Mouse (Mus musculus) G1E (cell line): Measurements from ENCODE around the gene Armc8. TPM values are rescaled to one million over a fixed set of nuclear protein-coding genes. Genes with fewer than 3 reads are reported as not detected.

Source experiments
- ATAC-seq: 2 replicates; pipeline ENCODE4 v1.8.0; 2016; ENCODE audit warnings: mild to moderate bottlenecking; ENCODE audit not compliant: insufficient number of reproducible peaks, poor library complexity, low FRiP score, severe bottlenecking; ENCODE audit errors: extremely low read depth
- DNase-seq: peaks from one replicate; pipeline ENCODE4 v3.0.0; 2012; ENCODE audit warnings: low spot score
- H3K27me3 ChIP-seq: 2 replicates; pipeline ENCODE4 v1.6.1; 2012; ENCODE audit warnings: mild to moderate bottlenecking, low read length, inconsistent platforms; ENCODE audit not compliant: insufficient read depth
- H3K36me3 ChIP-seq: replicated peaks from 2 replicates; pipeline ENCODE3; 2012; ENCODE audit warnings: mild to moderate bottlenecking, inconsistent platforms
- H3K4me1 ChIP-seq: 2 replicates; pipeline ENCODE4 v1.6.1; 2012; ENCODE audit warnings: low read depth, low read length, inconsistent platforms, mixed read lengths; ENCODE audit not compliant: insufficient read depth
- H3K4me3 ChIP-seq: 2 replicates; pipeline ENCODE4 v1.5.1; 2012; ENCODE audit warnings: low read depth, mild to moderate bottlenecking, inconsistent platforms, low read length, moderate library complexity, mixed read lengths
- H3K9me3 ChIP-seq: replicated peaks from 2 replicates; pipeline ENCODE4 v1.6.1; 2012; ENCODE audit warnings: inconsistent platforms
- CTCF ChIP-seq: IDR thresholded peaks from 2 replicates; pipeline ENCODE4 v1.5.1; 2012; ENCODE audit warnings: low read depth, low read length, inconsistent platforms, mixed read lengths
- GATA1 ChIP-seq: IDR thresholded peaks from 2 replicates; pipeline ENCODE4 v1.6.1; 2012; ENCODE audit warnings: borderline replicate concordance, low read length, inconsistent platforms, mixed read lengths
- GATA2 ChIP-seq: IDR thresholded peaks from 2 replicates; pipeline ENCODE4 v1.6.1; 2012; ENCODE audit warnings: low read depth, low read length, inconsistent platforms, borderline replicate concordance
- POLR2AphosphoS5 ChIP-seq: IDR thresholded peaks from 2 replicates; pipeline ENCODE4 v1.6.1; 2012; ENCODE audit warnings: low read depth, low read length, inconsistent platforms; ENCODE audit not compliant: insufficient replicate concordance
- TAL1 ChIP-seq: conservative IDR thresholded peaks from 2 replicates; pipeline ENCODE4 v1.6.1; 2012; ENCODE audit warnings: low read depth, low read length, inconsistent platforms, mixed read lengths
- polyA plus RNA-seq: library from polyadenylated mRNA; stranded (reverse); fragments of >175 nt; gene quantifications from 2 replicates; pipeline ENCODE4 v1.2.3, GENCODE M21; 2012
- total RNA-seq, 2 experiments: library from RNA; stranded (forward) in 1 of 2; stranded (reverse) in 1 of 2; fragments of 200-1000 nt in 1 of 2; fragments of >200 nt in 1 of 2; fragmentation: Nextera tagmentation in 1 of 2; gene quantifications; 2 replicates each; pipeline ENCODE4 v1.2.3; 2014 to 2017

Armc8 gene
- total and polyA plus RNA-seq, 3 experiments: 3.6 to 29.1 (median 27.8) TPM

GRCm38 (mm10) chr9:99471334-99471733 is 97.4 kb downstream of the Armc8 start:
- ATAC-seq (no peak), DNase-seq (no peak)
- Histone ChIP-seq H3K27me3 (peaks cover 18% of the 10 kb centered on the region), H3K4me1 (peaks cover 24% of the 10 kb centered on the region), H3K36me3 (peaks cover 27% of the 10 kb centered on the region), H3K9me3 (no peaks in the 10 kb centered on the region), H3K4me3 (no peak overlapping the region)
- TF ChIP-seq CTCF (no peak), POLR2AphosphoS5 (no peak), TAL1 (no peak), GATA2 (no peak), GATA1 (no peak)

- no peak for TF ChIP-seq GATA2
- TF ChIP-seq CTCF: no peak
- no peak for TF ChIP-seq POLR2AphosphoS5
- no peak for TF ChIP-seq TAL1
- no peak for TF ChIP-seq GATA1
- Histone ChIP-seq H3K4me3 (peak overlapping the region; percentile 18; the same call in 1 of the 2 replicates), H3K9me3 (no peaks in the 10 kb centered on the region), H3K36me3 (peaks cover 18% of the 10 kb centered on the region), H3K27me3 (peaks cover 18% of the 10 kb centered on the region), H3K4me1 (peaks cover 24% of the 10 kb centered on the region)
- ATAC-seq: peak; percentile 64
- no peak for DNase-seq
Measured at GRCm38 (mm10) chr9:99470347-99471092, 98.2 kb downstream of the Armc8 start.

DNA sequence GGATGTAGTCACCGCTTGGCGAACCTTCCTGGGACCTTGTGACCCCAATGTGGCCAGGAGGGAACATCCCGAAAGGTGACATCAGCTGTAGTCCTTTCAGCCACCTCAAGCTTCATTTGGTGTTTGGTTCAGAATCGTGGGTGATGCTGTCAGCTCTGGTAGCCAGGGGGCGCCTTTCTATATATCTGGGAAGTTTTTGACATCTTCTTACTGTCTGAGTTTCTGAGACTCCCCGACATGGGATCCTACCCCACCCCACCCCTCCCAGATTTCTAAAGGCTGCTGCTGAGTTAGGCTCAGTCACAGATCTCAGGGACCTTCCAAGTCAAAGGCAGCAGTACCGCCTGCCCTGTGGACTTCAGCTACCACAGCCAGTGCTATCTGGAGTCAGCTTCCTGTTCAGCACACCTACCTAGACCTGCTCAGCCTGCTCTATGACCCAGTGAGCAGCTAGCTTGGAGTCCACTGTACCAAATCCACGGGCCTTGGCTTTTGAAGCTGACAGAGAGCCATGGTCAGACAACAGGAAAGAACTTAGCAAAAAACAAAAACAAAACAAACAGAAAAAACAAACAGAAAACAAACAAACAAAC is 98.9 kb downstream of the Armc8 start:
- DNase-seq (no peak), ATAC-seq (no peak)
- Histone ChIP-seq H3K27me3 (peaks cover 18% of the 10 kb centered on the region), H3K36me3 (peaks cover 11% of the 10 kb centered on the region), H3K4me1 (peaks cover 24% of the 10 kb centered on the region), H3K4me3 (no peak overlapping the region; the same call in 1 of the 2 replicates), H3K9me3 (no peaks in the 10 kb centered on the region)
- no peak for TF ChIP-seq GATA1
- TF ChIP-seq TAL1: no peak
- TF ChIP-seq CTCF: no peak
- no peak for TF ChIP-seq GATA2
- no peak for TF ChIP-seq POLR2AphosphoS5

DNA sequence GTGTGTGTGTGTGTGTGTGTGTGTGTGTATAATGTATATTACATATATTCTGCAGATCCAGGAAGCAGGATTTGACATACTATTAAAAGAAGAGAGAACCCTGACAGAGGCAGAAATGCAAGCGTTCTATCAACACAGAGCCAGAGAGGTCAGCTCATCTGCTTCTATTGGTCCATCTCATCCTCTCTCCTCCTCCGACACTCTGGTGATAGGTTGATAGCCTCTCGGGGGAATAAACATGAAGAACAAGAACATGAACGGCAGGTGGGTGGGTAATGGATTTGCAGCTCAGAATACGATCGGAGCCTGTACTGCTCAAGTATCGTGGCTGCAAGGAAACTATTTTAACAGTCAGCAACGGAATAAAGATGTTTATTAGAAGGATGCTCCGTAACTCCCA is 100.1 kb downstream of the Armc8 start:
- Histone ChIP-seq H3K9me3 (no peaks in the 10 kb centered on the region), H3K27me3 (peaks cover 22% of the 10 kb centered on the region), H3K4me1 (peaks cover 24% of the 10 kb centered on the region), H3K4me3 (no peak overlapping the region), H3K36me3 (peaks cover 2% of the 10 kb centered on the region)
- TF ChIP-seq GATA1 (no peak), TAL1 (no peak), GATA2 (no peak), POLR2AphosphoS5 (no peak), CTCF (no peak)
- ATAC-seq (no peak), DNase-seq (no peak)

GRCm38 (mm10) chr9:99464876-99465275 is 103.8 kb downstream of the Armc8 start:
- DNase-seq: no peak
- no peak for TF ChIP-seq TAL1
- TF ChIP-seq GATA1: no peak
- TF ChIP-seq GATA2: no peak
- no peak for TF ChIP-seq POLR2AphosphoS5
- no peak for TF ChIP-seq CTCF
- Histone ChIP-seq H3K4me3 (no peak overlapping the region), H3K36me3 (no peaks in the 10 kb centered on the region), H3K4me1 (peaks cover 6% of the 10 kb centered on the region), H3K27me3 (peaks cover 40% of the 10 kb centered on the region), H3K9me3 (no peaks in the 10 kb centered on the region)
- ATAC-seq: no peak

- Histone ChIP-seq H3K27me3 (peaks cover 34% of the 10 kb centered on the region), H3K9me3 (no peaks in the 10 kb centered on the region), H3K4me3 (no peak overlapping the region), H3K36me3 (no peaks in the 10 kb centered on the region), H3K4me1 (no peaks in the 10 kb centered on the region)
- DNase-seq (no peak), ATAC-seq (no peak)
- no peak for TF ChIP-seq GATA2
- no peak for TF ChIP-seq GATA1
- no peak for TF ChIP-seq TAL1
- no peak for TF ChIP-seq POLR2AphosphoS5
- TF ChIP-seq CTCF: no peak
Measured at GRCm38 (mm10) chr9:99459730-99460129, 109.0 kb downstream of the Armc8 start.
